Mouse (Mus musculus): Measurements from ENCODE around the gene Cox19. TPM values are rescaled to one million over a fixed set of nuclear protein-coding genes. Genes with fewer than 3 reads are reported as not detected.

The Cox19 gene
- polyA plus RNA-seq, 1 experiment: 66.0 TPM

DNA sequence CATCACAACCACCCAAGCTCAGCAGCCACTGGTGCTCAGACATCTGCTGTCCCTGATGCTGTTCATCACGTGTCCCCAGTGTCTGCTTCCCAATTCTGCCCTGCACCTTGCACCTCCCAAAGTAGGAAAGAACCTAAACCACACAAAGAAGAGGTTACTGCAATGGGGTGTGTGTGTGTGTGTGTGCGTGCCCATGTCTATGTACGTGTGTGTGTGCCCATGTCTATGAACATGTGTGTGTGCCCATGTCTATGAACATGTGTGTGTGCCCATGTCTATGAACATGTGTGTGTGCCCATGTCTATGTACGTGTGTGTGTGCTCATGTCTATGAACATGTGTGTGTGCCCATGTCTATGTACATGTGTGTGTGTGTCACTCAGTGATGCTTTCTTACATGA, 44.3 kb upstream of the Cox19 start:
- TF ChIP-seq POLR2A (IDR thresholded peaks at IDR 0.05; ENCODE audit: insufficient read length, low read depth): peak; percentile 22
- no peak for TF ChIP-seq TCF3 (IDR thresholded peaks at IDR 0.05; ENCODE audit: insufficient read length, low read depth)
- TF ChIP-seq E2F4 (IDR thresholded peaks at IDR 0.05; ENCODE audit: insufficient read depth): no peak
- peak; percentile 67 for TF ChIP-seq POLR2AphosphoS2 (IDR thresholded peaks at IDR 0.05; ENCODE audit: insufficient read length, low read depth)
- TF ChIP-seq CEBPB (IDR thresholded peaks at IDR 0.05; ENCODE audit: insufficient read depth, poor library complexity, severe bottlenecking): no peak
- no peak for TF ChIP-seq SRF (IDR thresholded peaks at IDR 0.05; ENCODE audit: control insufficient read depth, insufficient read length, low read depth)
- TF ChIP-seq MYOG (IDR thresholded peaks at IDR 0.05; ENCODE audit: control insufficient read depth in 1 of 3, insufficient read depth in 1 of 3, insufficient read length in 2 of 3, low read depth in 2 of 3): no peak
- no peak for TF ChIP-seq TCF12 (IDR thresholded peaks at IDR 0.05; ENCODE audit: insufficient read depth, poor library complexity, severe bottlenecking)
- no peak for TF ChIP-seq REST (IDR thresholded peaks at IDR 0.05; ENCODE audit: insufficient read depth, insufficient read length)
- TF ChIP-seq MYOD1 (IDR thresholded peaks at IDR 0.05; ENCODE audit: control insufficient read depth in 1 of 3, insufficient read length in 2 of 3, low read depth in 2 of 3): no peak
- no peak for TF ChIP-seq USF1 (IDR thresholded peaks at IDR 0.05; ENCODE audit: low read depth)
- TF ChIP-seq MAX (IDR thresholded peaks at IDR 0.05; ENCODE audit: low read depth): no peak
- no peaks in the 10 kb centered on the region for H3K36me3 ChIP-seq (ENCODE audit: control insufficient read depth, insufficient read depth)
- no peaks in the 10 kb centered on the region for H3K79me2 ChIP-seq (ENCODE audit: control insufficient read depth, insufficient read depth)
- H3ac ChIP-seq (ENCODE audit: control insufficient read depth, insufficient read length): no peak overlapping the region
- no peaks in the 10 kb centered on the region for H3K27me3 ChIP-seq (ENCODE audit: control insufficient read depth, insufficient read depth, insufficient read length)
- no peak overlapping the region for H3K4me2 ChIP-seq (ENCODE audit: low read depth)
- H3K4me3 ChIP-seq: no peak overlapping the region

DNA sequence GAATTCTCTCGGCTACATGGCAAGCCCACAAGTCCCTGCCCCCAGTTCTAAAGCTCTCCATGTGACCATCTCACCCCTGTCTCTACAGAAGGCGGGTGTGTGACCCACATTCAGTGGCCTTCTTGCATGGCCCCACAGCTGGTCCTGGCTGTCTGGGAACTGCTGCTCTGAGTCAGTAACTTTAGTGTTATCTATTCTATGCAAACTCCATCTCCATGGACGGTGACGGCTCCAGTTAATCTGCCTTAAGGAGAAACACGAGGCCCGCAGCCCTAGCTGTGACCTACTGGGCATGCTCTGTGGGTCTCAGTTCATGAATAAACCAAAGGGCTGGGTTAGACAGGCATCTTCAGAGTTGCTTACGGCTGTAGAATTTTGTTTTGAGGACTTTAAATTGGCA, 43.2 kb upstream of the Cox19 start:
- Histone ChIP-seq H3ac (ENCODE audit: control insufficient read depth, insufficient read length) (no peak overlapping the region), H3K36me3 (ENCODE audit: control insufficient read depth, insufficient read depth) (no peaks in the 10 kb centered on the region), H3K79me2 (ENCODE audit: control insufficient read depth, insufficient read depth) (no peaks in the 10 kb centered on the region), H3K4me3 (no peak overlapping the region), H3K4me2 (ENCODE audit: low read depth) (no peak overlapping the region), H3K27me3 (ENCODE audit: control insufficient read depth, insufficient read depth, insufficient read length) (no peaks in the 10 kb centered on the region)
- TF ChIP-seq SRF (IDR thresholded peaks at IDR 0.05; ENCODE audit: control insufficient read depth, insufficient read length, low read depth) (no peak), MAX (IDR thresholded peaks at IDR 0.05; ENCODE audit: low read depth) (no peak), TCF12 (IDR thresholded peaks at IDR 0.05; ENCODE audit: insufficient read depth, poor library complexity, severe bottlenecking) (no peak), MYOD1 (IDR thresholded peaks at IDR 0.05; ENCODE audit: control insufficient read depth in 1 of 3, insufficient read length in 2 of 3, low read depth in 2 of 3) (no peak), REST (IDR thresholded peaks at IDR 0.05; ENCODE audit: insufficient read depth, insufficient read length) (no peak), E2F4 (IDR thresholded peaks at IDR 0.05; ENCODE audit: insufficient read depth) (no peak), USF1 (IDR thresholded peaks at IDR 0.05; ENCODE audit: low read depth) (no peak), TCF3 (IDR thresholded peaks at IDR 0.05; ENCODE audit: insufficient read length, low read depth) (no peak), POLR2A (IDR thresholded peaks at IDR 0.05; ENCODE audit: insufficient read length, low read depth) (no peak), MYOG (IDR thresholded peaks at IDR 0.05; ENCODE audit: control insufficient read depth in 1 of 3, insufficient read depth in 1 of 3, insufficient read length in 2 of 3, low read depth in 2 of 3) (no peak), POLR2AphosphoS2 (IDR thresholded peaks at IDR 0.05; ENCODE audit: insufficient read length, low read depth) (no peak), CEBPB (IDR thresholded peaks at IDR 0.05; ENCODE audit: insufficient read depth, poor library complexity, severe bottlenecking) (no peak)

DNA sequence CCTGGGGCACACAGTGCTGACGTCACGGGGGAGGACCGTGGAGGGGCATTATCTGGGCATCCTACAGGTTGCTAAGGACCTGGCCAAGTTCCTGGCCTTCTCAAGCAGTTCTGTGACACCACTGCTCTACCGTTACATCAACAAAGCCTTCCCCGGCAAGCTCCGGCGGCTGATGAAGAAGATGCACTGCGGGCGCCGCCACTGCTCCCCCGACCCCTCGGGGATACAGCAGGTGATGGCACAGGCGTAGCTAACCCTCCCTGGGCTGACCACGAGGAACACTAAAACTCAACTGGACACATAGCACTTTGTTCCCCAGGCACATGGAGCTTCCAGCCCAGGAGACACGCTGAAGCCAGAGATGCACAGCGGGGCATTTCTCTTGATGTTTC, 42.0 kb upstream of the Cox19 start:
- Histone ChIP-seq H3K36me3 (ENCODE audit: control insufficient read depth, insufficient read depth) (no peaks in the 10 kb centered on the region), H3K27me3 (ENCODE audit: control insufficient read depth, insufficient read depth, insufficient read length) (no peaks in the 10 kb centered on the region), H3K4me3 (no peak overlapping the region), H3K79me2 (ENCODE audit: control insufficient read depth, insufficient read depth) (no peaks in the 10 kb centered on the region), H3K4me2 (ENCODE audit: low read depth) (no peak overlapping the region), H3ac (ENCODE audit: control insufficient read depth, insufficient read length) (no peak overlapping the region)
- TF ChIP-seq SRF (IDR thresholded peaks at IDR 0.05; ENCODE audit: control insufficient read depth, insufficient read length, low read depth) (no peak), TCF12 (IDR thresholded peaks at IDR 0.05; ENCODE audit: insufficient read depth, poor library complexity, severe bottlenecking) (no peak), MYOG (IDR thresholded peaks at IDR 0.05; ENCODE audit: control insufficient read depth in 1 of 3, insufficient read depth in 1 of 3, insufficient read length in 2 of 3, low read depth in 2 of 3) (no peak), MAX (IDR thresholded peaks at IDR 0.05; ENCODE audit: low read depth) (no peak), USF1 (IDR thresholded peaks at IDR 0.05; ENCODE audit: low read depth) (no peak), POLR2A (IDR thresholded peaks at IDR 0.05; ENCODE audit: insufficient read length, low read depth) (no peak), MYOD1 (IDR thresholded peaks at IDR 0.05; ENCODE audit: control insufficient read depth in 1 of 3, insufficient read length in 2 of 3, low read depth in 2 of 3) (no peak), TCF3 (IDR thresholded peaks at IDR 0.05; ENCODE audit: insufficient read length, low read depth) (no peak)

DNA sequence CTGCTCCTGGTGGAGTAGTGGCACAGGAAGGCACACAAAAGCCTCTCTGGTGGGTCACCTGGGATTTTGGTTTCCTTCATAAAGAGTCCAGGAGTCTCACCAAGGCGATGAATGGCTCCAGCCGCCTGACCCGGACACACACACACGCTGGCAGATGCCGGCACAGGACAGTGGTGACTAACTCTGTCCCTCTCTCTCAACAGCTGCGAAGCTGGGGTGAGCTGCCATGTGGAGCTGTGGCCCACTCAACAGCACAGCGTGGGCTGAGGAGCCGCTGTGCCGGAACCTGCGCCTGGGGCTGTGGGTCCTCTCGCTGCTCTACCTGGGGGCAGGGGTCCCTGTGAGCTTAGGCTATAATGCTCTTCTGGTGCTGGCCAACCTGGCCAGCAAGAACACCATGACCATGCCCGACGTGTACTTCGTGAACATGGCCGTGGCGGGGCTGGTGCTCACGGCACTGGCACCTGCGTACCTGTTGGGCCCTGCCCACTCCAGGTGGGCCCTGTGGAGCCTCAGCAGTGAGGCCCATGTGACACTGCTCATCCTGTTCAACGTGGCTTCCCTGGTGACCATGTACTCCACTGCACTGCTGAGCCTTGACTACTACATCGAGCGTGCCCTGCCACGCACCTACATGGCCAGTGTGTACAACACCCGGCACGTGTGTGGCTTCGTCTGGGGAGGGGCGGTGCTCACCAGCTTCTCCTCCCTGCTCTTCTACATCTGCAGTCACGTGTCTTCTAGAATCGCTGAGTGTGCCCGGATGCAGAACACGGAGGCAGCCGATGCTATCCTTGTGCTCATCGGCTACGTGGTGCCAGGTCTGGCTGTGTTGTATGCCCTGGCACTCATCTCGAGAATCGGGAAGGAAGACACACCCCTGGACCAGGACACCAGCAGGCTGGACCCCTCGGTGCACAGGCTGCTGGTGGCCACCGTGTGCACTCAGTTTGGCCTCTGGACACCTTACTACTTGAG, 41.3 kb upstream of the Cox19 start:
- Histone ChIP-seq H3K36me3 (ENCODE audit: control insufficient read depth, insufficient read depth) (no peaks in the 10 kb centered on the region), H3K4me3 (no peak overlapping the region), H3K79me2 (ENCODE audit: control insufficient read depth, insufficient read depth) (no peaks in the 10 kb centered on the region), H3K4me2 (ENCODE audit: low read depth) (no peak overlapping the region), H3ac (ENCODE audit: control insufficient read depth, insufficient read length) (no peak overlapping the region), H3K27me3 (ENCODE audit: control insufficient read depth, insufficient read depth, insufficient read length) (no peaks in the 10 kb centered on the region)
- peak in 1 of 3 experiments; percentile 61 for TF ChIP-seq MYOG (IDR thresholded peaks at IDR 0.05; ENCODE audit: control insufficient read depth in 1 of 3, insufficient read depth in 1 of 3, insufficient read length in 2 of 3, low read depth in 2 of 3)
- peak in 1 of 3 experiments; percentile 69 for TF ChIP-seq MYOD1 (IDR thresholded peaks at IDR 0.05; ENCODE audit: control insufficient read depth in 1 of 3, insufficient read length in 2 of 3, low read depth in 2 of 3)
- no peak for TF ChIP-seq POLR2A (IDR thresholded peaks at IDR 0.05; ENCODE audit: insufficient read length, low read depth)

Data from myocyte (in vitro differentiated cells).